Mouse (Mus musculus): ENCODE data around the gene Vars. TPM values are rescaled to one million over a fixed set of nuclear protein-coding genes. Genes with fewer than 3 reads are reported as not detected.
"Not testable (repeated sequence)": the region's sequence is repeated elsewhere in the genome, so short reads cannot be mapped to it uniquely, and the experiment has no call there.

Gene Vars
- polyA plus RNA-seq (2012; rRNA removed) = 43.7 and 46.6 TPM in 2 replicates

- peak; percentile 22; the same call in 1 of the 2 replicates for TF ChIP-seq POLR2A (IDR thresholded peaks at IDR 0.05; ENCODE audit: extremely low read depth, insufficient read depth, low read length)
- TF ChIP-seq CTCF (IDR thresholded peaks at IDR 0.05; ENCODE audit: extremely low read depth, insufficient read depth, low read length) = no peak
- H3K27ac ChIP-seq (ENCODE audit: insufficient read depth, low read length) = peak within 1 kb of the TSS; percentile 100
- peaks cover 4% of the 10 kb centered on the region; the same call in 1 of the 2 replicates for H3K4me1 ChIP-seq (ENCODE audit: control insufficient read depth, insufficient read depth, low read length)
- H3K4me3 ChIP-seq (ENCODE audit: insufficient read depth, low read length) = peak within 1 kb of the TSS; percentile 94
Observed at GRCm38 (mm10) chr17:35000717-35001451, at the start of gene Vars. Gene Vars, plus strand, starts transcription at chr17:35000987.

GRCm38 (mm10) chr17:34951636-34952377, 49.0 kb upstream of the Vars start:
- H3K4me1 ChIP-seq (ENCODE audit: control insufficient read depth, insufficient read depth, low read length) = peaks cover 3% of the 10 kb centered on the region
- H3K27ac ChIP-seq (ENCODE audit: insufficient read depth, low read length) = peak overlapping the region; percentile 90
- TF ChIP-seq CTCF (IDR thresholded peaks at IDR 0.05; ENCODE audit: extremely low read depth, insufficient read depth, low read length) (no peak), POLR2A (IDR thresholded peaks at IDR 0.05; ENCODE audit: extremely low read depth, insufficient read depth, low read length) (no peak)
- peak overlapping the region; percentile 97 for H3K4me3 ChIP-seq (ENCODE audit: insufficient read depth, low read length)

GRCm38 (mm10) chr17:34952378-34953040, 48.3 kb upstream of the Vars start:
- Histone ChIP-seq H3K4me3 (ENCODE audit: insufficient read depth, low read length) (peak overlapping the region; percentile 97), H3K27ac (ENCODE audit: insufficient read depth, low read length) (peak overlapping the region; percentile 90), H3K4me1 (ENCODE audit: control insufficient read depth, insufficient read depth, low read length) (peaks cover 3% of the 10 kb centered on the region)
- peak; percentile 55 for TF ChIP-seq CTCF (IDR thresholded peaks at IDR 0.05; ENCODE audit: extremely low read depth, insufficient read depth, low read length)
- peak; percentile 88 for TF ChIP-seq POLR2A (IDR thresholded peaks at IDR 0.05; ENCODE audit: extremely low read depth, insufficient read depth, low read length)

- Histone ChIP-seq H3K4me3 (ENCODE audit: insufficient read depth, low read length) (no peak overlapping the region), H3K4me1 (ENCODE audit: control insufficient read depth, insufficient read depth, low read length) (peaks cover 3% of the 10 kb centered on the region), H3K27ac (ENCODE audit: insufficient read depth, low read length) (no peak overlapping the region)
- no peak for TF ChIP-seq POLR2A (IDR thresholded peaks at IDR 0.05; ENCODE audit: extremely low read depth, insufficient read depth, low read length)
- TF ChIP-seq CTCF (IDR thresholded peaks at IDR 0.05; ENCODE audit: extremely low read depth, insufficient read depth, low read length) = no peak
Observed at GRCm38 (mm10) chr17:34953258-34953657, 47.5 kb upstream of the Vars start.

- TF ChIP-seq POLR2A (IDR thresholded peaks at IDR 0.05; ENCODE audit: extremely low read depth, insufficient read depth, low read length) (no peak), CTCF (IDR thresholded peaks at IDR 0.05; ENCODE audit: extremely low read depth, insufficient read depth, low read length) (no peak)
- H3K4me3 ChIP-seq (ENCODE audit: insufficient read depth, low read length) = no peak overlapping the region
- H3K4me1 ChIP-seq (ENCODE audit: control insufficient read depth, insufficient read depth, low read length) = peaks cover 3% of the 10 kb centered on the region
- no peak overlapping the region for H3K27ac ChIP-seq (ENCODE audit: insufficient read depth, low read length)
Observed at GRCm38 (mm10) chr17:34953904-34954303, 46.9 kb upstream of the Vars start.

- Histone ChIP-seq H3K27ac (ENCODE audit: insufficient read depth, low read length) (no peak overlapping the region), H3K4me3 (ENCODE audit: insufficient read depth, low read length) (no peak overlapping the region), H3K4me1 (ENCODE audit: control insufficient read depth, insufficient read depth, low read length) (peaks cover 3% of the 10 kb centered on the region)
- no peak for TF ChIP-seq POLR2A (IDR thresholded peaks at IDR 0.05; ENCODE audit: extremely low read depth, insufficient read depth, low read length)
- no peak for TF ChIP-seq CTCF (IDR thresholded peaks at IDR 0.05; ENCODE audit: extremely low read depth, insufficient read depth, low read length)
Observed at GRCm38 (mm10) chr17:34954831-34955230, 46.0 kb upstream of the Vars start.

GRCm38 (mm10) chr17:34955884-34956283, 44.9 kb upstream of the Vars start:
- peaks cover under 1% of the 10 kb centered on the region for H3K4me1 ChIP-seq (ENCODE audit: control insufficient read depth, insufficient read depth, low read length)
- TF ChIP-seq CTCF (IDR thresholded peaks at IDR 0.05; ENCODE audit: extremely low read depth, insufficient read depth, low read length) (no peak), POLR2A (IDR thresholded peaks at IDR 0.05; ENCODE audit: extremely low read depth, insufficient read depth, low read length) (no peak)
- no peak overlapping the region for H3K27ac ChIP-seq (ENCODE audit: insufficient read depth, low read length)
- no peak overlapping the region for H3K4me3 ChIP-seq (ENCODE audit: insufficient read depth, low read length)

- Histone ChIP-seq H3K4me3 (ENCODE audit: insufficient read depth, low read length) (no peak overlapping the region), H3K4me1 (ENCODE audit: control insufficient read depth, insufficient read depth, low read length) (no peaks in the 10 kb centered on the region), H3K27ac (ENCODE audit: insufficient read depth, low read length) (no peak overlapping the region)
- no peak for TF ChIP-seq POLR2A (IDR thresholded peaks at IDR 0.05; ENCODE audit: extremely low read depth, insufficient read depth, low read length)
- no peak for TF ChIP-seq CTCF (IDR thresholded peaks at IDR 0.05; ENCODE audit: extremely low read depth, insufficient read depth, low read length)
Observed at GRCm38 (mm10) chr17:34956340-34956739, 44.4 kb upstream of the Vars start.

- not testable (repeated sequence) for H3K27ac ChIP-seq (ENCODE audit: insufficient read depth, low read length); H3K4me3 ChIP-seq (ENCODE audit: insufficient read depth, low read length); H3K4me1 ChIP-seq (ENCODE audit: control insufficient read depth, insufficient read depth, low read length)
Observed at GRCm38 (mm10) chr17:34957291-34957690, 43.5 kb upstream of the Vars start.

GRCm38 (mm10) chr17:34957966-34958365, 42.8 kb upstream of the Vars start:
- H3K4me3 ChIP-seq (ENCODE audit: insufficient read depth, low read length); H3K4me1 ChIP-seq (ENCODE audit: control insufficient read depth, insufficient read depth, low read length): not testable (repeated sequence)

GRCm38 (mm10) chr17:34958734-34959129, 42.1 kb upstream of the Vars start:
- H3K4me3 ChIP-seq (ENCODE audit: insufficient read depth, low read length) = peak overlapping the region; percentile 63
- H3K4me1 ChIP-seq (ENCODE audit: control insufficient read depth, insufficient read depth, low read length); H3K27ac ChIP-seq (ENCODE audit: insufficient read depth, low read length): not testable (repeated sequence)

More at GRCm38 (mm10) chr17:34957966-34958365, 42.8 kb upstream of the Vars start:
- not testable (repeated sequence) for H3K27ac ChIP-seq (ENCODE audit: insufficient read depth, low read length)

All from cortical plate, adult 2 months (tissue).